Mouse (Mus musculus): ENCODE data around the gene Foxp1. TPM values are rescaled to one million over a fixed set of nuclear protein-coding genes. Genes with fewer than 3 reads are reported as not detected.

Foxp1 gene
- polyA plus RNA-seq, 1 experiment from 2014 or later = 89.2 TPM

GRCm38 (mm10) chr6:99299196-99299595 is 223.3 kb downstream of the Foxp1 start:
- no peaks in the 10 kb centered on the region for H3K4me1 ChIP-seq (ENCODE audit: control insufficient read depth, insufficient read depth, low read length)
- no peak overlapping the region for H3K27ac ChIP-seq (replicated peaks; ENCODE audit: low read depth, low read length)
- no peaks in the 10 kb centered on the region for H3K27me3 ChIP-seq (ENCODE audit: control insufficient read depth, insufficient read depth, low read length)
- DNase-seq = no peak
- H3K36me3 ChIP-seq (ENCODE audit: control insufficient read depth, insufficient read depth, low read length) = no peaks in the 10 kb centered on the region
- H3K4me3 ChIP-seq (replicated peaks; ENCODE audit: low read depth, low read length) = no peak overlapping the region
- ATAC-seq (ENCODE audit: low FRiP score, low TSS enrichment) = no peak
- no peaks in the 10 kb centered on the region for H3K9me3 ChIP-seq (ENCODE audit: control insufficient read depth, low read length)
- no peak overlapping the region for H3K4me2 ChIP-seq (ENCODE audit: low read length)
- WGBS = 71% methylated on average over 14 of the region's 14 CpGs
- H3K9ac ChIP-seq (replicated peaks; ENCODE audit: low read length) = no peak overlapping the region

- no peak overlapping the region for H3K9ac ChIP-seq (replicated peaks; ENCODE audit: low read length)
- H3K4me1 ChIP-seq (ENCODE audit: control insufficient read depth, insufficient read depth, low read length) = no peaks in the 10 kb centered on the region
- ATAC-seq (ENCODE audit: low FRiP score, low TSS enrichment) (no peak), DNase-seq (no peak)
- H3K4me3 ChIP-seq (replicated peaks; ENCODE audit: low read depth, low read length) = no peak overlapping the region
- H3K36me3 ChIP-seq (ENCODE audit: control insufficient read depth, insufficient read depth, low read length) = no peaks in the 10 kb centered on the region
- H3K27ac ChIP-seq (replicated peaks; ENCODE audit: low read depth, low read length) = no peak overlapping the region
- WGBS = 93% methylated on average over 5 of the region's 5 CpGs
- no peaks in the 10 kb centered on the region for H3K27me3 ChIP-seq (ENCODE audit: control insufficient read depth, insufficient read depth, low read length)
- H3K4me2 ChIP-seq (ENCODE audit: low read length) = no peak overlapping the region
- H3K9me3 ChIP-seq (ENCODE audit: control insufficient read depth, low read length) = no peaks in the 10 kb centered on the region
These were observed 225.0 kb downstream of the Foxp1 start for GRCm38 (mm10) chr6:99297535-99297934.

- no peak overlapping the region for H3K4me3 ChIP-seq (replicated peaks; ENCODE audit: low read depth, low read length)
- no peak overlapping the region for H3K27ac ChIP-seq (replicated peaks; ENCODE audit: low read depth, low read length)
- H3K9ac ChIP-seq (replicated peaks; ENCODE audit: low read length) = no peak overlapping the region
- H3K4me1 ChIP-seq (ENCODE audit: control insufficient read depth, insufficient read depth, low read length) = no peaks in the 10 kb centered on the region
- no peaks in the 10 kb centered on the region for H3K27me3 ChIP-seq (ENCODE audit: control insufficient read depth, insufficient read depth, low read length)
- DNase-seq (no peak), ATAC-seq (ENCODE audit: low FRiP score, low TSS enrichment) (no peak)
- no peaks in the 10 kb centered on the region for H3K36me3 ChIP-seq (ENCODE audit: control insufficient read depth, insufficient read depth, low read length)
- H3K4me2 ChIP-seq (ENCODE audit: low read length) = no peak overlapping the region
- no peaks in the 10 kb centered on the region for H3K9me3 ChIP-seq (ENCODE audit: control insufficient read depth, low read length)
- WGBS = 87% methylated on average over 8 of the region's 8 CpGs
These were observed 227.0 kb downstream of the Foxp1 start for GRCm38 (mm10) chr6:99295495-99295894.

DNA sequence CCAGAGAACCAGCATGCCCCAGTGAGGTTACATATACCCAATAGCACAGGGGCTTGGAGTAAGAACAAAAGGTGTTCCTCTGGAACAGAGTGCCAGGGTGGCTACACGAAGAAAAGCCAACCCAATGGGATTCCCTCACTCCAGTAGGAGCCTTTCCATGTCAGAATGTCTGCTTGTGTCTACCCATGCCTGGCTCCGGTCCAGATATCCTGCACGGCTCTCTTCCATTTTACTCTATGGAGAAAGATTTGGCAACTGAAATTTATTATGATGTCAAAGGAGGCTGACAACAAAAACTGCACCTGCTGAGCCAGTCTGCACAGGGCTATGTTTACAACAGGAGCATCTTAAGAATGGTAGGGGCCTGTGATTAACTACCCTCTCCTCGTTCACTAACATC is 233.3 kb downstream of the Foxp1 start:
- Histone ChIP-seq H3K36me3 (ENCODE audit: control insufficient read depth, insufficient read depth, low read length) (no peaks in the 10 kb centered on the region), H3K4me1 (ENCODE audit: control insufficient read depth, insufficient read depth, low read length) (no peaks in the 10 kb centered on the region; the same call in 1 of the 2 replicates), H3K27me3 (ENCODE audit: control insufficient read depth, insufficient read depth, low read length) (no peaks in the 10 kb centered on the region), H3K4me2 (ENCODE audit: low read length) (no peak overlapping the region), H3K4me3 (replicated peaks; ENCODE audit: low read depth, low read length) (no peak overlapping the region), H3K9ac (replicated peaks; ENCODE audit: low read length) (no peak overlapping the region), H3K27ac (replicated peaks; ENCODE audit: low read depth, low read length) (no peak overlapping the region), H3K9me3 (ENCODE audit: control insufficient read depth, low read length) (no peaks in the 10 kb centered on the region)
- DNase-seq (no peak), ATAC-seq (ENCODE audit: low FRiP score, low TSS enrichment) (no peak)
- 74% methylated on average over 4 of the region's 4 CpGs for WGBS

DNA sequence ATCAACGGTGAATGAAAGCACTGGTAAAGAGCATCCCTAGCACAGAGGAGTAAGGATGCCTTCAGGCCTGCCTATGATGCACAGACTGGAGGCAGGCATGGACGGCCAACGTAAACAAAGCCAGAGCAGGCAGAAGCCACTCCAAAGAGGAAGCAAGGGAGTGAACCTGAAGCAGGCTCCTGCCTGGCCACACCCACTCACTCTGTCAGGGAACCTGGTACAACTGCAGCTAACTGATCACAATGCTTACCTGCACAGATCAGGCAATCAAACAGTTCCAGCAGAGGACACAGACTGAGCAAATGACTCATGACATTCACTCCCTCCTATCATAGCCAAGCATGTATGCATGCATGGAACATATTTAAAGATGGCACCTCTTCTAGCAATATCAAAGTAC is 237.5 kb downstream of the Foxp1 start:
- H3K4me1 ChIP-seq (ENCODE audit: control insufficient read depth, insufficient read depth, low read length) = peaks cover 10% of the 10 kb centered on the region; the same call in 1 of the 2 replicates
- H3K9me3 ChIP-seq (ENCODE audit: control insufficient read depth, low read length) = no peaks in the 10 kb centered on the region
- no peak overlapping the region for H3K4me2 ChIP-seq (ENCODE audit: low read length)
- H3K27me3 ChIP-seq (ENCODE audit: control insufficient read depth, insufficient read depth, low read length) = no peaks in the 10 kb centered on the region
- H3K36me3 ChIP-seq (ENCODE audit: control insufficient read depth, insufficient read depth, low read length) = no peaks in the 10 kb centered on the region
- no peak overlapping the region for H3K9ac ChIP-seq (replicated peaks; ENCODE audit: low read length)
- no peak overlapping the region for H3K4me3 ChIP-seq (replicated peaks; ENCODE audit: low read depth, low read length)
- ATAC-seq (ENCODE audit: low FRiP score, low TSS enrichment) (no peak), DNase-seq (no peak)
- H3K27ac ChIP-seq (replicated peaks; ENCODE audit: low read depth, low read length) = no peak overlapping the region
- WGBS = 75% methylated on average over 3 of the region's 3 CpGs

DNA sequence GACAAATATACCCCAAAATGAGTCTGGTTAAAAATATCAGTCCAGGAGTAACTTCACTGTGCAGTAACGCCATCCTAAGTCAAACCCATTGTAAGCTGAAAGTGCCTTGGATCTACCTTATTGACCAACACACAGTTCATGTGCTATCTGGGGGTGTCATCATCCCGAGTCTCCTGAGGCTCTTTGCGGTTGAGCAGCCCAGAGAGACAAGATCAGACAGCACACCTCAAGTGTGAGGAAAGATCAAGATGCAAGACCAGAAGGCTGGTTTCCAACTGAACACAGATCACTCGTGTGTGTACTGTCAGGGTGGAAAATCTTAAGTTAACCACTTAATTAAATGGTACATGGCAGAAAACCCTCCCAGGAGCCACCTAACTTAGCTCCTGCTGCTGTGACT is 238.5 kb downstream of the Foxp1 start:
- DNase-seq (no peak), ATAC-seq (ENCODE audit: low FRiP score, low TSS enrichment) (no peak)
- Histone ChIP-seq H3K27ac (replicated peaks; ENCODE audit: low read depth, low read length) (no peak overlapping the region), H3K27me3 (ENCODE audit: control insufficient read depth, insufficient read depth, low read length) (no peaks in the 10 kb centered on the region), H3K9me3 (ENCODE audit: control insufficient read depth, low read length) (no peaks in the 10 kb centered on the region), H3K36me3 (ENCODE audit: control insufficient read depth, insufficient read depth, low read length) (no peaks in the 10 kb centered on the region), H3K4me2 (ENCODE audit: low read length) (no peak overlapping the region), H3K4me1 (ENCODE audit: control insufficient read depth, insufficient read depth, low read length) (peaks cover 10% of the 10 kb centered on the region; the same call in 1 of the 2 replicates), H3K9ac (replicated peaks; ENCODE audit: low read length) (no peak overlapping the region), H3K4me3 (replicated peaks; ENCODE audit: low read depth, low read length) (no peak overlapping the region)
- WGBS = 65% methylated on average over 4 of the region's 4 CpGs

DNA sequence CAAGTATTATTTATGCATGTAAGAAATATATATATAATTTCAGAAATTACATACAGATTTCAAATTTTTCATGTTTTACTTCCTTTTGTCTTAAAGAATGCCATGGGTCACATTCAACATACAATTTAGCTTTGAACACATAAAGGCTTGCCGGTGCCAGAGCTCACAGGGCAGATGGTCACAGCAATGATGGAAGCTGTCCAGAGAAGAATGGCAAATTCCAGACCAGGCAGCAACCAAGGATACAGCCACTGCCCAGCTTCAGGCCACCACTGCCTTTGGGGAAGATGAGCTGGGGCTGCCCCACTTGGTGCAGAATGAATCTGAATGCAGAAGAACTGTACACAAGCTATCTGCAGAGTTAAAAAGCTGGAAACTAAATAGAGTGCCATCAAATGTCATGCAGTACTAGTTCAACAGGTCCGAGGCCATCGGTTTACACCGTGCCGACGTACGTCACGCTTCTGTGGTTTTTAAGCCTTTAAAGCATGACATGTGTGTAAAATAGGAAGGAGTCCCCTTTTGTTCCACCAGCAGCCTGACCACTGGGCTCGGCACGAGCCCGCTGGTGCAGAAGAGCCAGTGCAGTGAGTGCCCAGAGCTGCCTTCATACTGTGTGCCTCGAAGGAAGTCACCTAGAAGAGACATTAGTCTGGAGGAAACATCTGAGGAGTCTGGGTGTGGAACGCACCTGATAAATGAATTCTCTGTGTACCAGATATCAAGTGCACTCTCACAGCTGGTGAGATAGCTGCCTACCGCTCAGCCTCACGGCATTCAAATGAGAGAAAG is 239.5 kb downstream of the Foxp1 start:
- ATAC-seq (ENCODE audit: low FRiP score, low TSS enrichment) (no peak), DNase-seq (peak; percentile 25)
- 11% methylated on average over 15 of the region's 15 CpGs for WGBS
- no peak overlapping the region for H3K4me2 ChIP-seq (ENCODE audit: low read length)
- H3K36me3 ChIP-seq (ENCODE audit: control insufficient read depth, insufficient read depth, low read length) = no peaks in the 10 kb centered on the region
- H3K4me1 ChIP-seq (ENCODE audit: control insufficient read depth, insufficient read depth, low read length) = peaks cover 10% of the 10 kb centered on the region; the same call in 1 of the 2 replicates
- no peak overlapping the region for H3K27ac ChIP-seq (replicated peaks; ENCODE audit: low read depth, low read length)
- H3K27me3 ChIP-seq (ENCODE audit: control insufficient read depth, insufficient read depth, low read length) = no peaks in the 10 kb centered on the region
- no peaks in the 10 kb centered on the region for H3K9me3 ChIP-seq (ENCODE audit: control insufficient read depth, low read length)
- no peak overlapping the region for H3K4me3 ChIP-seq (replicated peaks; ENCODE audit: low read depth, low read length)
- no peak overlapping the region for H3K9ac ChIP-seq (replicated peaks; ENCODE audit: low read length)

GRCm38 (mm10) chr6:99281433-99281832 is 241.1 kb downstream of the Foxp1 start:
- 93% methylated on average over 9 of the region's 9 CpGs for WGBS
- Histone ChIP-seq H3K27me3 (ENCODE audit: control insufficient read depth, insufficient read depth, low read length) (no peaks in the 10 kb centered on the region), H3K36me3 (ENCODE audit: control insufficient read depth, insufficient read depth, low read length) (no peaks in the 10 kb centered on the region), H3K27ac (replicated peaks; ENCODE audit: low read depth, low read length) (no peak overlapping the region), H3K4me2 (ENCODE audit: low read length) (no peak overlapping the region), H3K9me3 (ENCODE audit: control insufficient read depth, low read length) (no peaks in the 10 kb centered on the region), H3K9ac (replicated peaks; ENCODE audit: low read length) (no peak overlapping the region), H3K4me1 (ENCODE audit: control insufficient read depth, insufficient read depth, low read length) (peaks cover 10% of the 10 kb centered on the region; the same call in 1 of the 2 replicates), H3K4me3 (replicated peaks; ENCODE audit: low read depth, low read length) (no peak overlapping the region)
- no peak for ATAC-seq (ENCODE audit: low FRiP score, low TSS enrichment)
- DNase-seq = no peak

DNA sequence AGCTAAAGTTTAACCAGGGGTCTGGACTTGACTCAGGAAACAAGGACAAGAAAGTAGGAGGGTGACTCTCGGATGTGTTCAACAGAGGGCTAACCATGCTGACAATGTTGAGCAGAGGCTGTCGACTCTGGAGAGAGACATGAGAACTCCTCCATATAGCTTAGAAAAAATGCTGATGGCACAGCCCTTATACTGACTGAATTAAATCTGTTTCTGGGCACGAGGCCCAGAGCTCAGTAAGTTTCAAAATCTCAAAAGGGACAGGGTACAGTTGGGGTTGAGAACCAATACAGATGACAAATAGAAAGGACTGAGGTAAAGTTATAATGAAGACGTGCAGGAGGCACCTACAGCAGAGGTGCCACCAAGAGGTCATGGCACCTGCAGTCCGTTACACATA is 241.9 kb downstream of the Foxp1 start:
- no peaks in the 10 kb centered on the region for H3K9me3 ChIP-seq (ENCODE audit: control insufficient read depth, low read length)
- H3K4me1 ChIP-seq (ENCODE audit: control insufficient read depth, insufficient read depth, low read length) = peaks cover 10% of the 10 kb centered on the region; the same call in 1 of the 2 replicates
- no peak for ATAC-seq (ENCODE audit: low FRiP score, low TSS enrichment)
- no peak overlapping the region for H3K4me2 ChIP-seq (ENCODE audit: low read length)
- 77% methylated on average over 5 of the region's 5 CpGs for WGBS
- DNase-seq = no peak
- H3K27me3 ChIP-seq (ENCODE audit: control insufficient read depth, insufficient read depth, low read length) = no peaks in the 10 kb centered on the region
- H3K27ac ChIP-seq (replicated peaks; ENCODE audit: low read depth, low read length) = no peak overlapping the region
- H3K4me3 ChIP-seq (replicated peaks; ENCODE audit: low read depth, low read length) = no peak overlapping the region
- no peaks in the 10 kb centered on the region for H3K36me3 ChIP-seq (ENCODE audit: control insufficient read depth, insufficient read depth, low read length)
- no peak overlapping the region for H3K9ac ChIP-seq (replicated peaks; ENCODE audit: low read length)
